Mouse (Mus musculus): ENCODE results near the gene Srpr.

- TF ChIP-seq CTCF (IDR thresholded peaks at IDR 0.05; ENCODE audit: low read depth, low read length) (no peak), POLR2A (IDR thresholded peaks at IDR 0.05; ENCODE audit: insufficient read depth, low read length) (no peak)
These were observed 1.6 kb upstream of the Srpr start for GRCm38 (mm10) chr9:35198351-35198750.

All from ES-Bruce4 (cell line).